Mouse (Mus musculus): ENCODE results near the gene Med10.

DNA sequence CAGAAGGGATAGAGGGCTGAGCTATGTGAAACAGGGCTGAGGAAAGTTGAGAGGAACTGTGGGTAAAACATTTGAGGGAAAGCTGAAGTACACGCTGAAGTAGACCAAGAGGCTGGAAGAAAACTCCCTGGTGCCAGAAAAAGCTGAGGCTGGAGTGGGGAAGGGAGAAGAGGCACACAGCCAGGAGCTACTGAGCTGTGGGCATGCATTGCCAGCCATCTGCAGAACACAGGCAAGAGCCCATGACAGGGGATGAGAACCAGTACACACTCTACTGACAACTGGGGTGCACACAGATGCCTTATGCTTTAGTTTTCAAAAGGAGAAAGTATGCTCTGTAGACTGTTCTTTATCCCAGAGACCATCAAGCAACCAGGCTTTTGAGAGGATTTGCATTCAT, 43.4 kb downstream of the Med10 start:
- TF ChIP-seq CTCF (IDR thresholded peaks at IDR 0.05; ENCODE audit: low read depth) (no peak), EP300 (IDR thresholded peaks at IDR 0.05; ENCODE audit: low read depth) (no peak)
